Mouse (Mus musculus) hindbrain, postnatal 0 days (tissue): Measurements from ENCODE around the gene Abtb2. TPM values are rescaled to one million over a fixed set of nuclear protein-coding genes. Genes with fewer than 3 reads are reported as not detected.

Source experiments
- ATAC-seq: fragments of 200-750 bp; cut with Nextera tagmentation; 2 replicates; pipeline ENCODE4 v1.8.0; 2017; ENCODE audit warnings: mild to moderate bottlenecking, moderate TSS enrichment, moderate library complexity
- DNase-seq: peaks from one replicate; pipeline ENCODE4 v3.0.0-alpha.2; 2015; ENCODE audit warnings: low spot score
- H3K27ac ChIP-seq: fragments of 300-500 bp; sonication (generic); 2 replicates; pipeline ENCODE4 v1.5.1; 2014; ENCODE audit warnings: mild to moderate bottlenecking
- H3K27me3 ChIP-seq: fragments of 300-500 bp; sonication (generic); 2 replicates; pipeline ENCODE4 v1.6.1; 2014; ENCODE audit warnings: low read length, mixed read lengths; ENCODE audit not compliant: insufficient read depth
- H3K36me3 ChIP-seq: fragments of 300-500 bp; sonication (generic); 2 replicates; pipeline ENCODE4 v1.6.1; 2014; ENCODE audit warnings: low read length, mixed read lengths; ENCODE audit not compliant: insufficient read depth
- H3K4me1 ChIP-seq: fragments of 300-500 bp; sonication (generic); 2 replicates; pipeline ENCODE4 v1.6.1; 2014; ENCODE audit warnings: antibody characterized with exemption, low read length, mixed read lengths; ENCODE audit not compliant: insufficient read depth
- H3K4me2 ChIP-seq: fragments of 300-500 bp; sonication (generic); 2 replicates; pipeline ENCODE4 v1.6.1; 2014; ENCODE audit warnings: low read depth, mild to moderate bottlenecking, low read length, moderate library complexity, mixed read lengths
- H3K4me3 ChIP-seq: fragments of 300-500 bp; sonication (generic); 2 replicates; pipeline ENCODE4 v1.5.1; 2014; ENCODE audit warnings: low read length
- H3K9ac ChIP-seq: fragments of 300-500 bp; sonication (generic); replicated peaks from 2 replicates; pipeline ENCODE4 v1.6.1; 2014; ENCODE audit warnings: mild to moderate bottlenecking, low read length, moderate library complexity, mixed read lengths
- H3K9me3 ChIP-seq: fragments of 300-500 bp; sonication (generic); 2 replicates; pipeline ENCODE4 v1.6.1; 2016; ENCODE audit warnings: low read length, mixed read lengths
- CTCF ChIP-seq: IDR thresholded peaks from 2 replicates; pipeline ENCODE4 v1.5.1; 2016; ENCODE audit warnings: antibody characterized with exemption, control low read depth, low read depth
- WGBS: fragments of 180-500 bp; shearing (Covaris S2); extraction: QIAGEN DNeasy Blood & Tissue Kit; methylation state at CpG from one replicate; pipeline ENCODE4 v1.1.7; 2014; 5-methylcytosine and 5-hydroxymethylcytosine counted together
- polyA plus RNA-seq: library from polyadenylated mRNA; unstranded; fragments of >200 nt; fragmentation: Nextera tagmentation; extraction: Ambion mirVana; gene quantifications from 2 replicates; pipeline ENCODE4 v1.2.1, GENCODE M21; 2015
- total RNA-seq: library from RNA; depleted of rRNA; stranded (reverse); fragments of >200 nt; gene quantifications from 2 replicates; pipeline ENCODE4 v1.2.3, GENCODE M21; 2014

Gene Abtb2
- total and polyA plus RNA-seq, 2 experiments from 2014 or later, result 11.7 to 45.9 TPM

DNA sequence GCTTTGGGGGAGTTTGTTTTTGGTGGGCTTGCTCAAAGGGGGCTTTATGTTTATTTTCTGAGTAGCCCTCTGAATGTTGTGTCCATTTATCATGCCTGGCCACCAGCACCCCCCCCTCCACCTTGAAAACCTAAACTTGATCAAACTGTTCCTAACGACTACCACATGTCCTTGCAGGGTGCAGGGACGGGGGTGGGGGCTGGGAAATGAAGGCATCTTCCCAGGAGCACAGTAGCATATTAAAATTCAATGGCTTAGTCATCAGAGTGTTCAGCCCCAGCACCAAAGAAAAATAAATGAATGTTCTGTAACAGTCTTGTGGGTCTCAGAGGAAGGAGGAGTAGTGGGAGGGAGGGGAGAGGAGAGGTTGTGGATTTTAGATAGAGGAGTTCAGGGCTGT is 73.6 kb downstream of the Abtb2 start:
- Histone ChIP-seq H3K27me3 (no peaks in the 10 kb centered on the region), H3K27ac (no peak overlapping the region), H3K9ac (no peak overlapping the region), H3K9me3 (no peaks in the 10 kb centered on the region), H3K4me1 (peaks cover 14% of the 10 kb centered on the region), H3K4me2 (no peak overlapping the region), H3K36me3 (no peaks in the 10 kb centered on the region), H3K4me3 (no peak overlapping the region)
- no peak for ATAC-seq
- DNase-seq, result no peak
- WGBS, result 46% methylated on average over 2 of the region's 2 CpGs
- TF ChIP-seq CTCF, result no peak

DNA sequence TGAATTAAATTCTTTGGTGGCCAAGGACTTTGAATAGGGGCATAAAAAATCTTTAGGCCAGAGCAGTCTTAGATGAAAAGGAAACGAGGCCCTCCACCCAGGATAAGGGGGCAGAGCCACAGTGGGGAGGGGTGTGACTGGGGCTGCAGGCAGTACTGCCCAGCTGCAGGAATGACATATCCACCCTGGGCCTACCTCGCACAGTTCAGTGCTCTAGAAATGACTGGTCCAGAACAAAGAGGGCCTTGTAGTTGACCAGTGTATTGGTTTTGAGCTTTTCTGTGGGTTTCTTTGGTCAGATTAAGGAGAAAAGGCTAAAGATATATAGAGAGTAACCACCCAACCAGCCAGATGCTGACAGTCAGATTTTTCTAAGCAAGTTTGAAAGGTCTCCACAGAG is 74.8 kb downstream of the Abtb2 start:
- Histone ChIP-seq H3K27me3 (no peaks in the 10 kb centered on the region), H3K9ac (no peak overlapping the region), H3K9me3 (no peaks in the 10 kb centered on the region), H3K4me2 (no peak overlapping the region), H3K4me3 (no peak overlapping the region), H3K27ac (no peak overlapping the region), H3K36me3 (no peaks in the 10 kb centered on the region), H3K4me1 (peaks cover 14% of the 10 kb centered on the region)
- 65% methylated on average over 2 of the region's 2 CpGs for WGBS
- DNase-seq (no peak), ATAC-seq (no peak)
- no peak for TF ChIP-seq CTCF

DNA sequence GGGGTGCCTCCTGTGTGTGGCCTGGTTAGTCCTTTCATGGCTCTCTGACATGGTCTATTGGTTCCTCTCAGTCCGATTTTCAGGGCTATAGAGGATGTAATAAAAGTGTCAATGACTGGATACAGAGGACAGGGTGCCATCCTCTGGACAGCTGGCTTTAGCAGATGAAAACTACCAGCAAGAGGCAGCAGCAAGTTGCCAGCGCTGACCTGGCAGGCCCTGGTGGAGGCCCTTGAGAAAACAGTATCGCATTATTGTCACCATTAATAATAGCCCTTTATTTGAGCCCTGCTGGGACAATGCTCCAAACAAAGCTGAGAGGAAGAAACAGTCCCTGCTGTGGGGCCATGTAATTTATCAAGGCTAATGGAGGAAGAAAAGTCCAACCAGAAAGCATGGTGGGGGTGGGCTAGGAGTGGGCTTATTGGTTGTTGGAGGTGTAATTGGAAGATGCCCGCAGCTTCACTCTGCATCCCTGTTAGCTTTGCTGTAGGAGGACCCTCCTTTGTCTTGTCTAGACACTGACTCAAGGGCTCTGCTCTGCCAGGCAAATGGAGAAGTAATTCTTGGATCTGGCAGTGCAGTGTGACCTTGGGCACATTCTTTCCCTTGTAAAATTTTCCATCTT is 77.6 kb downstream of the Abtb2 start:
- H3K27ac ChIP-seq, result no peak overlapping the region
- H3K27me3 ChIP-seq, result no peaks in the 10 kb centered on the region
- DNase-seq (peak; percentile 52), ATAC-seq (peak; percentile 60)
- WGBS, result 18% methylated on average over 4 of the region's 4 CpGs
- peaks cover 11% of the 10 kb centered on the region for H3K4me1 ChIP-seq
- no peak overlapping the region for H3K9ac ChIP-seq
- H3K9me3 ChIP-seq, result no peaks in the 10 kb centered on the region
- peak; percentile 45 for TF ChIP-seq CTCF
- H3K4me2 ChIP-seq, result no peak overlapping the region
- H3K4me3 ChIP-seq, result no peak overlapping the region
- H3K36me3 ChIP-seq, result no peaks in the 10 kb centered on the region

DNA sequence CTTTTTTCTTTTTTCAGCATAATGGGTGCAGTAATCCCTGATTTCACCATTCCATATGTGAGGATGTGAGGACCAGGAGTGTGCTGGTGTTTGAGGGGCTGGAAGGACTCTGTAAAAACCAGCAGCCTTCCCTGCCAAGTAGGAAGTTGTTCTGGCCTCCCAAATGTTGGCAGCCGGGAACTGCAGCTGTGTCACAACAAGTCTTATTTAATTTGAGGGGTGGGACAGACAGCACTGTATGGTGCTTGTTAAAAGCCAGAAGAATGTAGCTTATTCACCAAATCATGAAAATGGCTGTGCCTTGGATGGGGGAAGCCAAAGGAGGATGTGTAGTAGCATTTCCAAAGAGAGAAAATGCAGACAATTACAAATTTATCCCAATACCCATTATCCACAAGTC is 78.3 kb downstream of the Abtb2 start:
- Histone ChIP-seq H3K27me3 (no peaks in the 10 kb centered on the region), H3K4me1 (peaks cover 11% of the 10 kb centered on the region), H3K9me3 (no peaks in the 10 kb centered on the region), H3K27ac (no peak overlapping the region), H3K9ac (no peak overlapping the region), H3K4me2 (no peak overlapping the region), H3K36me3 (no peaks in the 10 kb centered on the region), H3K4me3 (no peak overlapping the region)
- TF ChIP-seq CTCF, result no peak
- ATAC-seq (no peak), DNase-seq (no peak)
- 24% methylated on average over 1 of the region's 1 CpGs for WGBS

DNA sequence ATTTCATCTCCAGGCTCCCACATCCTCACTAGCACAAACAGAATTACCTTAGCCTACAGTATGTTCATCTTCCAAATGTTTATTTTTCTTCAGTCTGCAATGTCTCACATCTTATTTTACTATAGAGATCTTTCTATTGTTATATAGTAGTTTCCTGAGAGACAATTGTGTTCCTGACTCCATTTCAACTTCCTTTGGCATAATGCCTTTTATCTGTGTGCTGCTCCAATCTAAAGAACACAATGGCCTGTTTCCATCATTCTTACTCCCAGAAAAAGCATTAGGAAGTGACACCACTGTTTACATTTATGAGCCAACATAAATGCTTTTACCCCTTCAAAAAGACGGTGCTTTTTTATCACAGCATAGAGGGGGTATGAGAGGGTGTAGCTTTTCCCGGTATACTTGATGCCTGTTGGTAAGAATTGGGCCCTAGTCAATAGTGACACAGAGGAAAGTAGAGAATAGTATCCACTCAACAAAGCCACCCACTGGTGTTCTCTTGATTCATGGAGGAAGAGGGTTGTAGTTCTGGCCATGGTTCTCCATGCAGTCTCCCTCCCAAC is 84.3 kb downstream of the Abtb2 start:
- H3K4me1 ChIP-seq, result no peaks in the 10 kb centered on the region
- ATAC-seq (no peak), DNase-seq (no peak)
- H3K27ac ChIP-seq, result no peak overlapping the region
- H3K4me3 ChIP-seq, result no peak overlapping the region
- H3K4me2 ChIP-seq, result no peak overlapping the region
- 75% methylated on average over 2 of the region's 2 CpGs for WGBS
- no peaks in the 10 kb centered on the region for H3K9me3 ChIP-seq
- H3K27me3 ChIP-seq, result no peaks in the 10 kb centered on the region
- no peaks in the 10 kb centered on the region for H3K36me3 ChIP-seq
- no peak overlapping the region for H3K9ac ChIP-seq
- no peak for TF ChIP-seq CTCF

DNA sequence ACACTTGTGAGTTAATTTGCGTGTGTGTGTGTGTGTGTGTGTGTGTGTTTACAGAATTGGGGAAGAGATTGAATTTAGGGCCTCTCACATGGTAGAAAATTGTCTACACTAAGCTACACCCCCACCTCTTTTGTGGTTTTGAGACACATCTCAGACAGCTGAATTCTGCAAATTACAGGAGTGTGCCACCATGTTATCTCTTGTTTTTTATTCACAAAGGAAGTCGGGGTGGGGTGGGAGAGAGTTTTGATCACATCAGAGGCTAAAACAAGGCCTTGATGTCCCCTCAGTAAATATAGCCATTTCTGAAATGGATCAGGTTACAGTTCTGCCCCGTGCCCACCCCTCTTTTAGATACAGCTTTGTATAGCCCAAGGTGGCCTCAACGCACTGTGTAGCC is 86.0 kb downstream of the Abtb2 start:
- no peak for ATAC-seq
- no peak overlapping the region for H3K4me3 ChIP-seq

DNA sequence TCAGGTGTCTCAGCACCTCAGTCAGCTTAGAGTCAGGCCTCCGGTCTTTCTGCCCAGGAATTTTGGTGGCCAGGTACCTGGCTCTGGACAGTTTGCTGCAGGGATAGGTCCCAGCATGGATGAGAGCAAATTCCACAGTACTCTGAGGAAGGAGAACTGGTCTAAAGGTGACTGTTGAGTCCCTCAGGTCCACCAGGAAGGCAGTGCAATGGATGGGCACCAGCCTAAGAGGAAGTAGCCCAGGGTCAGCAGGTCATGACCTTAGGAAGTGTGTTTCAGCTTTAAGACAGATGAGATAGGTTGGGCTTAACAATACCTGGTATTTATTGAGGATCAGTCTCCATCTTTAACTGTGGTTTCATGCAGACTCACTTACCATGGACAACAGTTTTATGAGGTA is 88.9 kb downstream of the Abtb2 start:
- no peak for ATAC-seq
- Histone ChIP-seq H3K9ac (no peak overlapping the region), H3K4me3 (no peak overlapping the region), H3K4me2 (no peak overlapping the region), H3K4me1 (0 out of 2 replicates have a peak, but pooled peaks cover 3% of the 10 kb centered on the region), H3K27ac (no peak overlapping the region), H3K9me3 (no peaks in the 10 kb centered on the region), H3K27me3 (no peaks in the 10 kb centered on the region), H3K36me3 (no peaks in the 10 kb centered on the region)
- 100% methylated on average over 1 of the region's 1 CpGs for WGBS
- DNase-seq, result no peak
- TF ChIP-seq CTCF, result no peak

More for the DNA sequence above, 86.0 kb downstream of the Abtb2 start:
- Histone ChIP-seq H3K27me3 (no peaks in the 10 kb centered on the region), H3K4me2 (no peak overlapping the region), H3K9me3 (no peaks in the 10 kb centered on the region), H3K36me3 (no peaks in the 10 kb centered on the region), H3K4me1 (no peaks in the 10 kb centered on the region), H3K27ac (no peak overlapping the region), H3K9ac (no peak overlapping the region)
- no peak for DNase-seq
- TF ChIP-seq CTCF, result no peak
- 91% methylated on average over 4 of the region's 4 CpGs for WGBS
